Mouse (Mus musculus) ES-E14 (cell line): ENCODE results near the gene Fcgr1. TPM values are rescaled to one million over a fixed set of nuclear protein-coding genes. Genes with fewer than 3 reads are reported as not detected.
A peak's percentile ranks its signal among the peaks of the same experiment; 100 is the strongest.

ENCODE experiments used
- DNase-seq: peaks from one replicate; pipeline ENCODE4 v3.0.0-alpha.2; 2013; ENCODE audit warnings: low read depth, low spot score
- H3K27ac ChIP-seq: 2 replicates; pipeline ENCODE4 v1.5.1; 2012; ENCODE audit warnings: low read depth, mild to moderate bottlenecking, low read length, moderate library complexity, mixed read lengths; ENCODE audit not compliant: poor library complexity, insufficient read depth, severe bottlenecking
- H3K36me3 ChIP-seq: 2 replicates; pipeline ENCODE4 v1.6.1; 2012; ENCODE audit warnings: mild to moderate bottlenecking, low read length, moderate library complexity, mixed read lengths; ENCODE audit not compliant: control insufficient read depth, poor library complexity, insufficient read depth, severe bottlenecking
- H3K4me1 ChIP-seq, 2 experiments: fragments of 150-350 bp in 1 of 2; sonication (generic) in 1 of 2; 2 replicates each; pipeline ENCODE4 v1.6.1; 2012; ENCODE audit warnings: low read length in 2 of 2, mild to moderate bottlenecking in 1 of 2, mixed read lengths in 1 of 2; ENCODE audit not compliant: control insufficient read depth in 2 of 2, insufficient read depth in 2 of 2, poor library complexity in 1 of 2
- H3K4me3 ChIP-seq, 2 experiments: fragments of 150-350 bp in 1 of 2; sonication (generic) in 1 of 2; 2 replicates each; pipeline ENCODE4 v1.5.1; 2012; ENCODE audit warnings: low read length in 2 of 2, low read depth in 1 of 2, mild to moderate bottlenecking in 1 of 2, mixed read lengths in 1 of 2; ENCODE audit not compliant: insufficient read depth in 1 of 2, poor library complexity in 1 of 2, severe bottlenecking in 1 of 2
- H3K9ac ChIP-seq: 2 replicates; pipeline ENCODE4 v1.6.1; 2012; ENCODE audit warnings: low read depth, mild to moderate bottlenecking, low read length, mixed read lengths; ENCODE audit not compliant: poor library complexity, insufficient read depth, severe bottlenecking
- H3K9me3 ChIP-seq: fragments of 150-350 bp; sonication (generic); 2 replicates; pipeline ENCODE4 v1.6.1; 2012; ENCODE audit warnings: low read depth, mild to moderate bottlenecking, low read length; ENCODE audit not compliant: control insufficient read depth, insufficient read depth
- CHD2 ChIP-seq: IDR thresholded peaks from 2 replicates; pipeline ENCODE4 v1.6.1; 2014; ENCODE audit warnings: mild to moderate bottlenecking, low read depth, low read length, inconsistent platforms
- HCFC1 ChIP-seq: IDR thresholded peaks from 2 replicates; pipeline ENCODE4 v1.6.1; 2012; ENCODE audit warnings: low read length, inconsistent platforms, borderline replicate concordance; ENCODE audit not compliant: insufficient read depth
- MAFK ChIP-seq: IDR thresholded peaks from 2 replicates; pipeline ENCODE4 v1.6.1; 2014; ENCODE audit warnings: mild to moderate bottlenecking, low read depth, low read length, inconsistent platforms; ENCODE audit not compliant: insufficient read depth
- ZC3H11A ChIP-seq: IDR thresholded peaks from 2 replicates; pipeline ENCODE4 v1.6.1; 2012; ENCODE audit warnings: low read depth, mild to moderate bottlenecking, inconsistent platforms, low read length, borderline replicate concordance
- ZNF384 ChIP-seq: IDR thresholded peaks from 2 replicates; pipeline ENCODE4 v1.6.1; 2012; ENCODE audit warnings: low read depth, low read length, inconsistent platforms
- in situ Hi-C, 2 experiments: fragments of 600-800 bp; cut with MboI; formaldehyde crosslinking; loops; one replicate each; pipeline ENCODE4 v1.15.1; 2025; ENCODE audit warnings: low sequenced_read_pairs in 2 of 2, inconsistent platforms in 1 of 2; ENCODE audit not compliant: unreplicated experiment in 2 of 2
- total RNA-seq: library from RNA; depleted of rRNA; stranded (reverse); fragments of 300-350 nt; gene quantifications from 2 replicates; pipeline ENCODE4 v1.2.3, GENCODE M21; 2012

Gene Fcgr1
- total RNA-seq, 1 experiment = not detected

GRCm38 (mm10) chr3:96306506-96306905 lies 12.7 kb upstream of the Fcgr1 start:
- TF ChIP-seq HCFC1 (no peak), CHD2 (no peak), ZC3H11A (no peak), MAFK (no peak), ZNF384 (no peak)
- in situ Hi-C loops = no loop called here

GRCm38 (mm10) chr3:96302076-96302475 lies 8.3 kb upstream of the Fcgr1 start:
- peaks cover 0 to 7% of the 10 kb centered on the region in 2 experiments; a peak in 2 of 4 replicates for H3K4me1 ChIP-seq
- no peak for DNase-seq
- no peaks in the 10 kb centered on the region for H3K9me3 ChIP-seq
- H3K4me3 ChIP-seq = no peak overlapping the region
- TF ChIP-seq ZC3H11A (no peak), CHD2 (no peak), HCFC1 (no peak), ZNF384 (no peak), MAFK (no peak)
- no peaks in the 10 kb centered on the region for H3K36me3 ChIP-seq
- in situ Hi-C loops = no loop called here
- no peak overlapping the region for H3K9ac ChIP-seq
- no peak overlapping the region for H3K27ac ChIP-seq

More at GRCm38 (mm10) chr3:96306506-96306905, 12.7 kb upstream of the Fcgr1 start:
- Histone ChIP-seq H3K4me3 (no peak overlapping the region), H3K4me1 (peaks cover 0 to 5% of the 10 kb centered on the region in 2 experiments; a peak in 2 of 4 replicates), H3K27ac (no peak overlapping the region), H3K36me3 (no peaks in the 10 kb centered on the region), H3K9me3 (no peaks in the 10 kb centered on the region), H3K9ac (no peak overlapping the region)
- DNase-seq = no peak

DNA sequence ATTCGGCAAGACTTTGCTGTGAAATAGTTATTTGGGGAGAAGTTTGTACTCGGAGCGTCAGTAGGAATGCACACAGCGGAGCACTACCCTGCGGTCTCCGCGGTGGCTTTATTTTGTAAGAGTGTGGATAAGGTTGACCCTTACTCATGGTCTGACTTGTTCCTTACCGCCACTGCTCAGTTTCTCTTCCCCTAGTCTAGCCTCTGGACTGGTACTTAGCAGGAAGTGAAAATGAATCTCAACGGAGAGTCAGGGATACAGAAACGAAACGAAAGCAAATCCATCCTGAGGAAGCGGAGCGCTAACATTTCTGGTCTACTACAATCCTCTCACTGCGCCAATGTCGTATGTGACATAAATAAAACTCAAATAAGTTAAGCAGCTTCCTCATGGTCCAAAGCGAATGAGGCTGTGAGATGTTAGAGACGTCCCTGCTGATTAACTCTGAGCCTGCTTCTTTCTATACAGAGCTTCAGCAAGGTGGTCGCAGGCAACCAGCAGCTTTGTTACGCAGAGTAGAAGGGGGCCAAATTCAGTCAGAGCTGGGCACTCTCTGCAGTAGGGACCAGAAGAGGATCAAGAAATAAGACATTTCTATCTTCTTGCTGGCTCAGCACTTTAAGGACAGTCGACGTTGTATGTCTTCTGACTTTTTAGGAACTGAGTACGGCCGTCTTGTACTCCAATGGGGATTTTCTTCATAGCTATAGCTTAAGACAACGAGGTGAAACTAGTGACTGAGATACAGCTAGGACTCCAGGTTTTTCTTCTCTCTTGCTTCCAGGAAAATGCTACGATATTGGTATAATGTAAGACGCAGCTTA lies 7.1 kb upstream of the Fcgr1 start:
- no peak for DNase-seq
- in situ Hi-C loops = no loop called here
- TF ChIP-seq MAFK (peak; percentile 76), CHD2 (no peak)
- Histone ChIP-seq H3K4me1 (peaks cover 0 to 5% of the 10 kb centered on the region in 2 experiments; a peak in 2 of 4 replicates), H3K36me3 (no peaks in the 10 kb centered on the region), H3K9me3 (no peaks in the 10 kb centered on the region), H3K27ac (no peak overlapping the region), H3K9ac (no peak overlapping the region), H3K4me3 (peak overlapping the region; percentile 36 to 38)

- no peak overlapping the region for H3K4me3 ChIP-seq
- DNase-seq = no peak
- H3K9me3 ChIP-seq = no peaks in the 10 kb centered on the region
- no peaks in the 10 kb centered on the region for H3K36me3 ChIP-seq
- peaks cover 0 to 4% of the 10 kb centered on the region in 2 experiments; a peak in 1 of 4 replicates for H3K4me1 ChIP-seq
- TF ChIP-seq CHD2 (no peak), HCFC1 (no peak), MAFK (no peak), ZNF384 (no peak), ZC3H11A (no peak)
- no peak overlapping the region for H3K27ac ChIP-seq
- in situ Hi-C loops = no loop called here
- H3K9ac ChIP-seq = no peak overlapping the region
Measured at GRCm38 (mm10) chr3:96299562-96299961, 5.8 kb upstream of the Fcgr1 start.
